8 mouse cellular contexts compared by ENCODE assay signal in genomic region chr8:109360904-109361303, GRCm38 (mm10).
A peak's percentile ranks its signal among the peaks of the same experiment; 100 is the strongest.
DNase-seq lines count a peak whose midpoint lies in the region; ATAC-seq lines count a peak whose summit lies in the region.

No protein-coding gene starts in this region.

- H3K36me3 ChIP-seq in hindbrain, embryonic 10.5 days = no peaks in the 10 kb centered on the region
- H3K36me3 ChIP-seq in liver, embryonic 15.5 days (replicated peaks) = no peaks in the 10 kb centered on the region

- H3K9me3 ChIP-seq in hindbrain, embryonic 10.5 days = no peaks in the 10 kb centered on the region
- H3K9me3 ChIP-seq in liver, embryonic 15.5 days (replicated peaks) = no peaks in the 10 kb centered on the region

- no peak overlapping the region for H3K9ac ChIP-seq in liver, embryonic 15.5 days

- peaks cover 43% of the 10 kb centered on the region for H3K4me1 ChIP-seq in hindbrain, embryonic 10.5 days (replicated peaks)
- no peaks in the 10 kb centered on the region for H3K4me1 ChIP-seq in liver, embryonic 15.5 days (replicated peaks)

- peak overlapping the region; percentile 89 for H3K27ac ChIP-seq in hindbrain, embryonic 10.5 days
- no peak overlapping the region for H3K27ac ChIP-seq in liver, embryonic 15.5 days (replicated peaks)

- peak overlapping the region; percentile 15; the same call in 1 of the 2 replicates for H3K4me2 ChIP-seq in liver, embryonic 15.5 days

- WGBS in hindbrain, embryonic 10.5 days = 7% methylated on average over 16 of the region's 16 CpGs
- 28% methylated on average over 16 of the region's 16 CpGs for WGBS in liver, embryonic 15.5 days (ENCODE audit: insufficient replicate concordance)

- no peaks in the 10 kb centered on the region for H3K27me3 ChIP-seq in hindbrain, embryonic 10.5 days (ENCODE audit: insufficient read depth, poor library complexity, severe bottlenecking)
- 0 out of 2 replicates have a peak, but pooled peaks cover 5% of the 10 kb centered on the region for H3K27me3 ChIP-seq in liver, embryonic 15.5 days

- DNase-seq in kidney, postnatal 4 days = peak; percentile 15 to 31
- DNase-seq in kidney, adult 18-20 months = no peak
- peak; percentile 45 for DNase-seq in brain, embryonic 18.5 days (ENCODE audit: low read depth, low spot score)
- peak; percentile 84 for DNase-seq in hindbrain, embryonic 10.5 days (ENCODE audit: low spot score)
- peak; percentile 15 for DNase-seq in yolk sac, embryonic 10.5 days (ENCODE audit: low spot score)
- no peak for DNase-seq in gastrocnemius, postnatal 10 days
- no peak for DNase-seq in thymus, adult 18-20 months

- ATAC-seq in liver, embryonic 15.5 days (ENCODE audit: insufficient read depth) = no peak

- H3K4me3 ChIP-seq in hindbrain, embryonic 10.5 days = peak overlapping the region; percentile 41
- H3K4me3 ChIP-seq in liver, embryonic 15.5 days (replicated peaks) = no peak overlapping the region

Comparison
In these comparisons a context has a peak if more than half of its experiments do, and no peak if none do; other contexts are left out.
1. DNase-seq: peak in kidney, postnatal 4 days (2 of 2), brain, embryonic 18.5 days (single experiment), hindbrain, embryonic 10.5 days (single experiment) and yolk sac, embryonic 10.5 days (single experiment); none in kidney, adult 18-20 months (single experiment), gastrocnemius, postnatal 10 days (single experiment) and thymus, adult 18-20 months (0 of 2).